Mouse (Mus musculus) olfactory bulb, adult 2 months (tissue): ENCODE data around the gene Armc7.

Source experiments
- CTCF ChIP-seq: fragments of 200-500 bp; IDR thresholded peaks from 2 replicates; pipeline ENCODE4 v1.5.1; 2012; ENCODE audit warnings: low read depth, mild to moderate bottlenecking, low read length, moderate library complexity; ENCODE audit not compliant: insufficient read depth
- POLR2A ChIP-seq: fragments of 200-500 bp; IDR thresholded peaks from 2 replicates; pipeline ENCODE4 v1.6.1; 2012; ENCODE audit warnings: mild to moderate bottlenecking, low read depth, low read length, moderate library complexity; ENCODE audit not compliant: insufficient read depth

DNA sequence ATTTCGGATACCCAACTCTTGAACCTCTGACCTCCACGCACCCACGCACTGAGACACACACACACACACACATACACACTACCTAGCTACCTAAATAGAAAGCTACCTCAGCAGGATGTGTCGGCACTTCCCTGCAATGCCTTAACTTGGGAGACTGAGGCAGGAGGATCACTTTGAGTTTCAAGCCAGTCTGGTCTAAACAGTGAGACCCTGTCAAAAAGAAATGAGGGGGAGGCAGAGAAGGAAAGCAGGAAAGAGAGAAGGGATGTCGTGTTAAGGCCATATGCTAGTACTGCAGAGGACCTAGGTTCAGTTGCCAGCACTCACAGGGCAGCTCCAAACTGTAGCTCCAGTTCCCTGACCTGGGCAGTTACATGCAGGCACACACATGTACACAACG, 39.6 kb downstream of the Armc7 start:
- no peak for TF ChIP-seq CTCF
- TF ChIP-seq POLR2A, result no peak
